Mouse (Mus musculus) CH12.LX (cell line): ENCODE results near the gene Ctrl.

Source experiments
- CTCF ChIP-seq, 2 experiments: IDR thresholded peaks in 1 of 2; conservative IDR thresholded peaks in 1 of 2; 2 replicates each; pipeline ENCODE4 v1.5.1; 2011 to 2012; ENCODE audit warnings: low read depth in 2 of 2, low read length in 2 of 2, improper control_type of control experiment in 1 of 2, inconsistent platforms in 1 of 2, mild to moderate bottlenecking in 1 of 2, moderate library complexity in 1 of 2
- MYC ChIP-seq: IDR thresholded peaks from 2 replicates; pipeline ENCODE4 v1.6.1; 2011; ENCODE audit warnings: low read depth, mild to moderate bottlenecking, improper control_type of control experiment, low read length
- NELFE ChIP-seq: IDR thresholded peaks from 2 replicates; pipeline ENCODE4 v1.6.1; 2011; ENCODE audit warnings: low read depth, low read length, improper control_type of control experiment
- TCF12 ChIP-seq: IDR thresholded peaks from 2 replicates; pipeline ENCODE4 v1.6.1; 2014; ENCODE audit warnings: low read depth, mild to moderate bottlenecking, inconsistent platforms, low read length, improper control_type of control experiment
- ZMIZ1 ChIP-seq: IDR thresholded peaks from 2 replicates; pipeline ENCODE4 v1.6.1; 2012; ENCODE audit warnings: low read depth, mild to moderate bottlenecking, inconsistent platforms, low read length, improper control_type of control experiment

- TF ChIP-seq TCF12 (no peak), MYC (no peak), CTCF (conservative IDR thresholded peaks at IDR 0.05 in 1 of 2, IDR thresholded peaks at IDR 0.05 in 1 of 2; ENCODE audit: low read depth in 2 of 2, low read length in 2 of 2) (no peak), NELFE (no peak), ZMIZ1 (no peak)
Observed at GRCm38 (mm10) chr8:105942542-105942941, 8.9 kb upstream of the Ctrl start.
